Mouse (Mus musculus): ENCODE data around the gene Sh3kbp1. TPM values are rescaled to one million over a fixed set of nuclear protein-coding genes. Genes with fewer than 3 reads are reported as not detected.

The Sh3kbp1 gene
- total and polyA plus RNA-seq, 3 experiments, result 45.4 to 85.8 (median 48.2) TPM

- no peaks in the 10 kb centered on the region for H3K79me2 ChIP-seq (replicated peaks; ENCODE audit: control insufficient read depth, extremely low read depth, insufficient read depth, poor library complexity, severe bottlenecking)
- H3K4me3 ChIP-seq (replicated peaks in 1 of 3; ENCODE audit: low read depth in 2 of 3, low read length in 2 of 3, poor library complexity in 1 of 3), result no peak overlapping the region
- H3K4me1 ChIP-seq (ENCODE audit: control insufficient read depth in 1 of 2, insufficient read depth in 2 of 2), result no peaks in the 10 kb centered on the region
- H3K27ac ChIP-seq (ENCODE audit: insufficient read depth, low read depth), result no peak overlapping the region
- DNase-seq (ENCODE audit: extremely low read depth), result no peak
- no peaks in the 10 kb centered on the region for H3K9me3 ChIP-seq (replicated peaks; ENCODE audit: low read length)
- in situ Hi-C loops (cut with MboI; ENCODE audit: low pct_ligation_motif_present, low pct_unique_long_range_greater_than_20kb, low sequenced_read_pairs), result no loop called here
- no peak overlapping the region for H3K9ac ChIP-seq (ENCODE audit: insufficient read depth, low read depth)
- no peak overlapping the region for H3K4me2 ChIP-seq (ENCODE audit: insufficient read depth, low read depth, poor library complexity, severe bottlenecking)
- no peaks in the 10 kb centered on the region for H3K27me3 ChIP-seq (replicated peaks)
- H3K36me3 ChIP-seq (replicated peaks in 1 of 2; ENCODE audit: control insufficient read depth in 1 of 2, insufficient read depth in 1 of 2, low read length in 1 of 2), result peaks cover 0 to 53% of the 10 kb centered on the region in 2 experiments
- TF ChIP-seq TBP (conservative IDR thresholded peaks at IDR 0.05; ENCODE audit: low read depth, low read length) (no peak), CHD1 (IDR thresholded peaks at IDR 0.05; ENCODE audit: low read depth, low read length) (no peak), IRF4 (IDR thresholded peaks at IDR 0.05; ENCODE audit: low read depth, low read length) (no peak), MAX (IDR thresholded peaks at IDR 0.05; ENCODE audit: low read length) (no peak), NELFE (IDR thresholded peaks at IDR 0.05; ENCODE audit: low read depth, low read length) (no peak), E2F4 (IDR thresholded peaks at IDR 0.05; ENCODE audit: insufficient replicate concordance, low read depth, low read length) (no peak), RCOR1 (conservative IDR thresholded peaks at IDR 0.05; ENCODE audit: low read depth, low read length) (no peak), USF1 (IDR thresholded peaks at IDR 0.05; ENCODE audit: low read depth, low read length) (no peak), POLR2A (IDR thresholded peaks at IDR 0.05; ENCODE audit: low read depth, low read length) (no peak)
- dilution Hi-C loops (cut with MboI; ENCODE audit: extremely low pct_ligation_motif_present, extremely low pct_unique_long_range_greater_than_20kb, low sequenced_read_pairs), result no loop called here
Measured at GRCm38 (mm10) chrX:159955433-159955832, 328.4 kb downstream of the Sh3kbp1 start.

GRCm38 (mm10) chrX:159961385-159961784, 334.3 kb downstream of the Sh3kbp1 start:
- H3K79me2 ChIP-seq (replicated peaks; ENCODE audit: control insufficient read depth, extremely low read depth, insufficient read depth, poor library complexity, severe bottlenecking), result no peaks in the 10 kb centered on the region
- H3K9ac ChIP-seq (ENCODE audit: insufficient read depth, low read depth), result no peak overlapping the region
- in situ Hi-C loops (cut with MboI; ENCODE audit: low pct_ligation_motif_present, low pct_unique_long_range_greater_than_20kb, low sequenced_read_pairs) (loop anchor here (10.0 kb wide), 1 partner anchor 337 kb away; the partner anchor contains the start of gene Sh3kbp1), dilution Hi-C loops (cut with MboI; ENCODE audit: extremely low pct_ligation_motif_present, extremely low pct_unique_long_range_greater_than_20kb, low sequenced_read_pairs) (no loop called here)
- TF ChIP-seq MAFK (IDR thresholded peaks at IDR 0.05; ENCODE audit: insufficient replicate concordance, low read length) (no peak), IRF4 (IDR thresholded peaks at IDR 0.05; ENCODE audit: low read depth, low read length) (no peak), RAD21 (IDR thresholded peaks at IDR 0.05; ENCODE audit: low read depth, low read length) (no peak), RCOR1 (conservative IDR thresholded peaks at IDR 0.05; ENCODE audit: low read depth, low read length) (no peak), MXI1 (IDR thresholded peaks at IDR 0.05; ENCODE audit: low read depth, low read length) (no peak), CTCF (conservative IDR thresholded peaks at IDR 0.05 in 1 of 2, IDR thresholded peaks at IDR 0.05 in 1 of 2; ENCODE audit: low read depth in 2 of 2, low read length in 2 of 2) (no peak), MAZ (IDR thresholded peaks at IDR 0.05; ENCODE audit: low read depth, low read length) (no peak), NELFE (IDR thresholded peaks at IDR 0.05; ENCODE audit: low read depth, low read length) (no peak), POLR2AphosphoS2 (IDR thresholded peaks at IDR 0.05; ENCODE audit: low read depth, low read length) (no peak)
- no peak overlapping the region for H3K4me3 ChIP-seq (replicated peaks in 1 of 3; ENCODE audit: low read depth in 2 of 3, low read length in 2 of 3, poor library complexity in 1 of 3)
- H3K4me1 ChIP-seq (ENCODE audit: control insufficient read depth in 1 of 2, insufficient read depth in 2 of 2), result no peaks in the 10 kb centered on the region
- H3K27me3 ChIP-seq (replicated peaks), result no peaks in the 10 kb centered on the region
- peaks cover 27 to 63% of the 10 kb centered on the region in 2 experiments for H3K36me3 ChIP-seq (replicated peaks in 1 of 2; ENCODE audit: control insufficient read depth in 1 of 2, insufficient read depth in 1 of 2, low read length in 1 of 2)
- no peak overlapping the region for H3K4me2 ChIP-seq (ENCODE audit: insufficient read depth, low read depth, poor library complexity, severe bottlenecking)
- no peaks in the 10 kb centered on the region for H3K9me3 ChIP-seq (replicated peaks; ENCODE audit: low read length)
- no peak for DNase-seq (ENCODE audit: extremely low read depth)
- no peak overlapping the region for H3K27ac ChIP-seq (ENCODE audit: insufficient read depth, low read depth)
